Mouse (Mus musculus) MEL (cell line): ENCODE data around the gene Tead4. TPM values are rescaled to one million over a fixed set of nuclear protein-coding genes. Genes with fewer than 3 reads are reported as not detected.

Experiments used
- DNase-seq: peaks from one replicate; pipeline ENCODE4 v3.0.0; 2011; ENCODE audit warnings: low read depth, low spot score
- H3K27ac ChIP-seq: 2 replicates; pipeline ENCODE4 v1.5.1; 2012; ENCODE audit warnings: low read depth, mild to moderate bottlenecking, control low read depth, low read length, moderate library complexity; ENCODE audit not compliant: control insufficient read depth
- H3K27me3 ChIP-seq, 2 experiments: fragments of 150-350 bp in 1 of 2; sonication (generic) in 1 of 2; 2 replicates each; pipeline ENCODE4 v1.6.1; 2012; ENCODE audit warnings: low read length in 2 of 2, mild to moderate bottlenecking in 2 of 2, improper control_type of control experiment in 1 of 2, moderate library complexity in 1 of 2; ENCODE audit not compliant: insufficient read depth in 2 of 2, control insufficient read depth in 1 of 2
- H3K36me3 ChIP-seq, 2 experiments: 2 replicates each; pipeline ENCODE4 v1.6.1; 2012 to 2014; ENCODE audit warnings: low read length in 2 of 2, improper control_type of control experiment in 1 of 2, inconsistent platforms in 1 of 2, mild to moderate bottlenecking in 1 of 2; ENCODE audit not compliant: insufficient read depth in 2 of 2, control insufficient read depth in 1 of 2
- H3K4me1 ChIP-seq, 2 experiments: fragments of 150-350 bp in 1 of 2; sonication (generic) in 1 of 2; 2 replicates each; pipeline ENCODE4 v1.6.1; 2012; ENCODE audit warnings: low read length in 2 of 2, improper control_type of control experiment in 1 of 2, mild to moderate bottlenecking in 1 of 2; ENCODE audit not compliant: insufficient read depth in 2 of 2, control insufficient read depth in 1 of 2
- H3K4me3 ChIP-seq, 2 experiments: fragments of 150-350 bp in 1 of 2; sonication (generic) in 1 of 2; 2 replicates each; pipeline ENCODE4 v1.5.1; 2012; ENCODE audit warnings: low read depth in 2 of 2, low read length in 2 of 2, mild to moderate bottlenecking in 2 of 2, moderate library complexity in 2 of 2, control low read depth in 1 of 2, improper control_type of control experiment in 1 of 2; ENCODE audit not compliant: control insufficient read depth in 1 of 2, insufficient read depth in 1 of 2
- H3K79me2 ChIP-seq: 2 replicates; pipeline ENCODE4 v1.6.1; 2012; ENCODE audit warnings: mild to moderate bottlenecking, low read length, moderate library complexity; ENCODE audit not compliant: control insufficient read depth, poor library complexity, insufficient read depth
- H3K9ac ChIP-seq: 2 replicates; pipeline ENCODE4 v1.6.1; 2012; ENCODE audit warnings: low read depth, mild to moderate bottlenecking, control low read depth, low read length, moderate library complexity; ENCODE audit not compliant: control insufficient read depth, poor library complexity, severe bottlenecking
- H3K9me3 ChIP-seq: fragments of 150-350 bp; sonication (generic); replicated peaks from 2 replicates; pipeline ENCODE4 v1.6.1; 2012; ENCODE audit warnings: mild to moderate bottlenecking, low read length, improper control_type of control experiment, moderate library complexity; ENCODE audit not compliant: insufficient read depth
- CTCF ChIP-seq, 3 experiments: IDR thresholded peaks in 2 of 3; conservative IDR thresholded peaks in 1 of 3; 2 replicates each; pipeline ENCODE4 v1.5.1; 2011 to 2012; ENCODE audit warnings: low read length in 3 of 3, low read depth in 2 of 3, mild to moderate bottlenecking in 2 of 3, improper control_type of control experiment in 1 of 3, inconsistent platforms in 1 of 3, mixed read lengths in 1 of 3, moderate library complexity in 1 of 3; ENCODE audit not compliant: control insufficient read depth in 1 of 3, insufficient read depth in 1 of 3, poor library complexity in 1 of 3, severe bottlenecking in 1 of 3
- GABPA ChIP-seq: IDR thresholded peaks from 2 replicates; pipeline ENCODE4 v1.6.1; 2012; ENCODE audit warnings: low read depth, mild to moderate bottlenecking, inconsistent platforms, low read length, improper control_type of control experiment, moderate library complexity
- GATA1 ChIP-seq: IDR thresholded peaks from 2 replicates; pipeline ENCODE4 v1.6.1; 2011; ENCODE audit warnings: low read depth, low read length, improper control_type of control experiment
- HCFC1 ChIP-seq: IDR thresholded peaks from 2 replicates; pipeline ENCODE4 v1.6.1; 2012; ENCODE audit warnings: low read depth, mild to moderate bottlenecking, inconsistent platforms, low read length, improper control_type of control experiment, moderate library complexity
- JUND ChIP-seq: IDR thresholded peaks from 2 replicates; pipeline ENCODE4 v1.6.1; 2011; ENCODE audit warnings: low read depth, mild to moderate bottlenecking, improper control_type of control experiment, low read length
- MAFK ChIP-seq: IDR thresholded peaks from 2 replicates; pipeline ENCODE4 v1.6.1; 2011; ENCODE audit warnings: low read depth, mild to moderate bottlenecking, low read length, improper control_type of control experiment, borderline replicate concordance
- MAX ChIP-seq: IDR thresholded peaks from 2 replicates; pipeline ENCODE4 v1.6.1; 2011; ENCODE audit warnings: low read length, improper control_type of control experiment
- MEF2A ChIP-seq: IDR thresholded peaks from 2 replicates; pipeline ENCODE4 v1.6.1; 2014; ENCODE audit warnings: low read depth, mild to moderate bottlenecking, inconsistent platforms, low read length, improper control_type of control experiment; ENCODE audit not compliant: poor library complexity, insufficient replicate concordance, severe bottlenecking; ENCODE audit errors: extremely low read depth
- MYB ChIP-seq: IDR thresholded peaks from 2 replicates; pipeline ENCODE4 v1.6.1; 2011; ENCODE audit warnings: mild to moderate bottlenecking, low read depth, low read length, improper control_type of control experiment
- MYC ChIP-seq: IDR thresholded peaks from 2 replicates; pipeline ENCODE4 v1.6.1; 2011; ENCODE audit warnings: low read depth, mild to moderate bottlenecking, low read length, improper control_type of control experiment, moderate library complexity
- NRF1 ChIP-seq: IDR thresholded peaks from 2 replicates; pipeline ENCODE4 v1.6.1; 2014; ENCODE audit warnings: low read depth, mild to moderate bottlenecking, inconsistent platforms, low read length, improper control_type of control experiment, moderate library complexity; ENCODE audit not compliant: poor library complexity, insufficient read depth, severe bottlenecking
- POLR2A ChIP-seq, 2 experiments: IDR thresholded peaks; 2 replicates each; pipeline ENCODE4 v1.6.1; 2011 to 2012; ENCODE audit warnings: low read length in 2 of 2, mild to moderate bottlenecking in 2 of 2, control low read depth in 1 of 2, improper control_type of control experiment in 1 of 2, low read depth in 1 of 2, moderate library complexity in 1 of 2; ENCODE audit not compliant: control insufficient read depth in 1 of 2, insufficient read depth in 1 of 2, poor library complexity in 1 of 2
- POLR2AphosphoS2 ChIP-seq: IDR thresholded peaks from 2 replicates; pipeline ENCODE4 v1.6.1; 2011; ENCODE audit warnings: low read length, improper control_type of control experiment
- RAD21 ChIP-seq: IDR thresholded peaks from 2 replicates; pipeline ENCODE4 v1.6.1; 2011; ENCODE audit warnings: mild to moderate bottlenecking, low read depth, low read length, improper control_type of control experiment
- RCOR1 ChIP-seq: IDR thresholded peaks from 2 replicates; pipeline ENCODE4 v1.6.1; 2012; ENCODE audit warnings: low read depth, mild to moderate bottlenecking, inconsistent platforms, low read length, improper control_type of control experiment
- SMC3 ChIP-seq: IDR thresholded peaks from 2 replicates; pipeline ENCODE4 v1.6.1; 2011; ENCODE audit warnings: low read depth, low read length, improper control_type of control experiment
- TAL1 ChIP-seq: IDR thresholded peaks from 2 replicates; pipeline ENCODE4 v1.6.1; 2012; ENCODE audit warnings: mild to moderate bottlenecking, inconsistent platforms, low read length, moderate library complexity, mixed read lengths
- TBP ChIP-seq: IDR thresholded peaks from 2 replicates; pipeline ENCODE4 v1.8.0; 2011; ENCODE audit warnings: low read depth, low read length, improper control_type of control experiment
- TCF12 ChIP-seq: IDR thresholded peaks from 2 replicates; pipeline ENCODE4 v1.6.1; 2014; ENCODE audit warnings: low read depth, mild to moderate bottlenecking, inconsistent platforms, low read length, improper control_type of control experiment, moderate library complexity
- UBTF ChIP-seq: IDR thresholded peaks from 2 replicates; pipeline ENCODE4 v1.6.1; 2012; ENCODE audit warnings: low read depth, mild to moderate bottlenecking, inconsistent platforms, low read length, improper control_type of control experiment, moderate library complexity, borderline replicate concordance; ENCODE audit not compliant: insufficient read depth
- USF1 ChIP-seq: IDR thresholded peaks from 2 replicates; pipeline ENCODE4 v1.6.1; 2014; ENCODE audit warnings: low read depth, mild to moderate bottlenecking, inconsistent platforms, low read length, improper control_type of control experiment, moderate library complexity
- ZC3H11A ChIP-seq: IDR thresholded peaks from 2 replicates; pipeline ENCODE4 v1.6.1; 2012; ENCODE audit warnings: low read depth, mild to moderate bottlenecking, inconsistent platforms, low read length, improper control_type of control experiment
- ZKSCAN1 ChIP-seq: IDR thresholded peaks from 2 replicates; pipeline ENCODE4 v1.6.1; 2012; ENCODE audit warnings: low read depth, mild to moderate bottlenecking, inconsistent platforms, low read length, improper control_type of control experiment, moderate library complexity
- ZMIZ1 ChIP-seq: IDR thresholded peaks from 2 replicates; pipeline ENCODE4 v1.6.1; 2012; ENCODE audit warnings: low read depth, mild to moderate bottlenecking, inconsistent platforms, low read length, improper control_type of control experiment, moderate library complexity
- ZNF384 ChIP-seq: IDR thresholded peaks from 2 replicates; pipeline ENCODE4 v1.6.1; 2012; ENCODE audit warnings: low read depth, mild to moderate bottlenecking, inconsistent platforms, low read length, improper control_type of control experiment
- polyA plus RNA-seq, 2 experiments: library from polyadenylated mRNA; stranded (reverse) in 1 of 2; unstranded in 1 of 2; fragments of >175 nt in 1 of 2; fragments of >200 nt in 1 of 2; gene quantifications; 2 replicates each; pipeline versions ENCODE4 v1.2.1 to v1.2.4; 2012; ENCODE audit warnings: low replicate concordance in 2 of 2, low read depth in 1 of 2; ENCODE audit not compliant: insufficient read length in 2 of 2, insufficient read depth in 1 of 2, missing spikeins in 1 of 2
- total RNA-seq: library from RNA; depleted of rRNA; stranded (reverse); fragments of 300-350 nt; gene quantifications from 2 replicates; pipeline ENCODE4 v1.2.3, GENCODE M21; 2012

Tead4 gene
- total and polyA plus RNA-seq, 3 experiments: not detected

- no peak for DNase-seq
- no peaks in the 10 kb centered on the region for H3K79me2 ChIP-seq
- TF ChIP-seq MAFK (no peak), UBTF (no peak), POLR2AphosphoS2 (no peak), MYC (no peak), MYB (no peak), GATA1 (no peak), HCFC1 (no peak)
- H3K27me3 ChIP-seq: no peaks in the 10 kb centered on the region
- no peaks in the 10 kb centered on the region for H3K4me1 ChIP-seq
- no peak overlapping the region for H3K4me3 ChIP-seq
- H3K9me3 ChIP-seq: no peaks in the 10 kb centered on the region
- H3K27ac ChIP-seq: no peak overlapping the region
- peaks cover 0 to 2% of the 10 kb centered on the region in 2 experiments; a peak in 1 of 4 replicates for H3K36me3 ChIP-seq
- H3K9ac ChIP-seq: no peak overlapping the region
Observed at GRCm38 (mm10) chr6:128337467-128337866, 36.8 kb upstream of the Tead4 start.

- Histone ChIP-seq H3K4me1 (no peaks in the 10 kb centered on the region), H3K4me3 (no peak overlapping the region), H3K9me3 (peaks cover 2% of the 10 kb centered on the region; the same call in 1 of the 2 replicates), H3K9ac (no peak overlapping the region), H3K36me3 (peaks cover 1 to 2% of the 10 kb centered on the region in 2 experiments; a peak in 2 of 4 replicates), H3K27me3 (no peaks in the 10 kb centered on the region), H3K27ac (no peak overlapping the region), H3K79me2 (no peaks in the 10 kb centered on the region)
- peak; percentile 59 for DNase-seq
- TF ChIP-seq ZNF384: peak; percentile 43; the same call in 1 of the 2 replicates
- peak; percentile 45 to 65 (median 56); a peak in 5 of 6 replicates for TF ChIP-seq CTCF (IDR thresholded peaks at IDR 0.05 in 2 of 3, conservative IDR thresholded peaks at IDR 0.05 in 1 of 3; ENCODE audit: control insufficient read depth in 1 of 3, insufficient read depth in 1 of 3, low read depth in 2 of 3, low read length in 3 of 3, poor library complexity in 1 of 3, severe bottlenecking in 1 of 3)
- no peak for TF ChIP-seq NRF1
- no peak for TF ChIP-seq TAL1
- TF ChIP-seq RAD21: peak; percentile 23
- peak; percentile 19; the same call in 1 of the 2 replicates for TF ChIP-seq SMC3
Observed at GRCm38 (mm10) chr6:128334397-128335124, 33.9 kb upstream of the Tead4 start.

DNA sequence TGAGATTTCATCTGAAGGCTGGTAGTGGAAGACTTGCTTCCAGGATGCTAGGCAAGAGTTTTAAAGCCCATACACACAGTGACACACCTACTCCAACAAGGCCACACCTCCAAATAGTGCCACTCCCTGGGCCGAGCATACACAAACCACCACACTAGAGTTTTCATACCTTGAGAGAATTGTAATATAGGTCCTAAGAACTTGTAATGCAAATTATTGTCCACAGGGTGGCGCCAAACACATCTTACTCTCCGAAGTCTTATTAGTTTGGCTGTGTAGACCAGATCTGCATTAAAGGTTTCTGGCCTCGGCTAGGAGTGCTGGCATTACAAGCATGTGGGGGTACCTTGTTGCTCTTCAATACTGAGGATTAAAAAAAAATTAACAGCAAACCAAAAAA, 17.7 kb upstream of the Tead4 start:
- Histone ChIP-seq H3K4me1 (no peaks in the 10 kb centered on the region), H3K4me3 (no peak overlapping the region), H3K9me3 (no peaks in the 10 kb centered on the region), H3K79me2 (no peaks in the 10 kb centered on the region), H3K27me3 (no peaks in the 10 kb centered on the region), H3K36me3 (no peaks in the 10 kb centered on the region), H3K9ac (no peak overlapping the region), H3K27ac (no peak overlapping the region)
- peak; percentile 86 for DNase-seq
- TF ChIP-seq USF1 (no peak), JUND (no peak), RCOR1 (no peak), MAX (no peak), MEF2A (no peak), POLR2A (IDR thresholded peaks at IDR 0.05; ENCODE audit: control insufficient read depth in 1 of 2, insufficient read depth in 1 of 2, low read depth in 1 of 2, low read length in 2 of 2, poor library complexity in 1 of 2) (no peak), ZKSCAN1 (no peak), GABPA (no peak), UBTF (no peak), ZC3H11A (peak; percentile 76), TAL1 (no peak), TBP (no peak), POLR2AphosphoS2 (no peak), TCF12 (no peak), GATA1 (no peak), ZMIZ1 (no peak)
